8 mouse cellular contexts compared by ENCODE assay signal in genomic region chr1:119456671-119457527, GRCm38 (mm10). TPM values are rescaled to one million over a fixed set of nuclear protein-coding genes. Genes with fewer than 3 reads are reported as not detected.
DNase-seq lines count a peak whose midpoint lies in the region; ATAC-seq and TF ChIP-seq lines count a peak whose summit lies in the region.

No protein-coding gene starts in this region.

- peak; percentile 49; the same call in 1 of the 2 replicates for ATAC-seq in lung, embryonic 14.5 days (ENCODE audit: insufficient read depth)
- no peak for ATAC-seq in embryonic facial prominence, embryonic 11.5 days (replicated peaks; ENCODE audit: insufficient number of reproducible peaks, low FRiP score, low TSS enrichment, low read depth)
- ATAC-seq in kidney, embryonic 14.5 days (ENCODE audit: low FRiP score, low TSS enrichment) = peak; percentile 61; the same call in 1 of the 2 replicates
- ATAC-seq in neural tube, embryonic 14.5 days (ENCODE audit: low read depth) = peak; percentile 70; the same call in 1 of the 2 replicates

- H3K9me3 ChIP-seq in lung, embryonic 14.5 days (ENCODE audit: low read depth, low read length) = no peaks in the 10 kb centered on the region
- no peaks in the 10 kb centered on the region for H3K9me3 ChIP-seq in embryonic facial prominence, embryonic 11.5 days (replicated peaks; ENCODE audit: control insufficient read depth, low read length)
- H3K9me3 ChIP-seq in kidney, embryonic 14.5 days (ENCODE audit: control insufficient read depth, low read length) = no peaks in the 10 kb centered on the region
- H3K9me3 ChIP-seq in neural tube, embryonic 14.5 days (ENCODE audit: control insufficient read depth, low read length) = no peaks in the 10 kb centered on the region

- TF ChIP-seq CTCF in lung, embryonic 14.5 days (IDR thresholded peaks at IDR 0.05; ENCODE audit: low read depth) = no peak

- no peaks in the 10 kb centered on the region for H3K4me1 ChIP-seq in lung, embryonic 14.5 days (ENCODE audit: insufficient read depth)
- H3K4me1 ChIP-seq in embryonic facial prominence, embryonic 11.5 days (ENCODE audit: control insufficient read depth, insufficient read depth, low read length) = no peaks in the 10 kb centered on the region
- H3K4me1 ChIP-seq in kidney, embryonic 14.5 days (ENCODE audit: control insufficient read depth, insufficient read depth, low read length) = peaks cover 7% of the 10 kb centered on the region; the same call in 1 of the 2 replicates
- H3K4me1 ChIP-seq in neural tube, embryonic 14.5 days (ENCODE audit: control insufficient read depth, insufficient read depth, low read length) = peaks cover 12% of the 10 kb centered on the region; the same call in 1 of the 2 replicates

- no peak overlapping the region for H3K27ac ChIP-seq in lung, embryonic 14.5 days (ENCODE audit: low read depth)
- no peak overlapping the region for H3K27ac ChIP-seq in embryonic facial prominence, embryonic 11.5 days (replicated peaks; ENCODE audit: low read depth, low read length)
- H3K27ac ChIP-seq in kidney, embryonic 14.5 days (ENCODE audit: low read depth, low read length) = no peak overlapping the region
- no peak overlapping the region for H3K27ac ChIP-seq in neural tube, embryonic 14.5 days (ENCODE audit: low read depth, low read length)

- no peaks in the 10 kb centered on the region for H3K36me3 ChIP-seq in lung, embryonic 14.5 days (ENCODE audit: insufficient read depth)
- H3K36me3 ChIP-seq in embryonic facial prominence, embryonic 11.5 days (replicated peaks; ENCODE audit: control insufficient read depth, insufficient read depth, low read depth, low read length) = no peaks in the 10 kb centered on the region
- H3K36me3 ChIP-seq in kidney, embryonic 14.5 days (ENCODE audit: control insufficient read depth, insufficient read depth, low read length) = no peaks in the 10 kb centered on the region
- H3K36me3 ChIP-seq in neural tube, embryonic 14.5 days (ENCODE audit: control insufficient read depth, insufficient read depth, low read length) = no peaks in the 10 kb centered on the region

- 27% methylated on average over 19 of the region's 19 CpGs for WGBS in lung, embryonic 14.5 days
- 36% methylated on average over 19 of the region's 19 CpGs for WGBS in embryonic facial prominence, embryonic 11.5 days
- WGBS in kidney, embryonic 14.5 days = 3% methylated on average over 19 of the region's 19 CpGs
- WGBS in neural tube, embryonic 14.5 days = 18% methylated on average over 19 of the region's 19 CpGs

- peak overlapping the region; percentile 33; the same call in 1 of the 2 replicates for H3K4me2 ChIP-seq in lung, embryonic 14.5 days
- H3K4me2 ChIP-seq in embryonic facial prominence, embryonic 11.5 days (ENCODE audit: low read depth, low read length) = no peak overlapping the region
- peak overlapping the region; percentile 36 for H3K4me2 ChIP-seq in kidney, embryonic 14.5 days (replicated peaks; ENCODE audit: low read depth, low read length)
- peak overlapping the region; percentile 27 for H3K4me2 ChIP-seq in neural tube, embryonic 14.5 days (ENCODE audit: low read depth, low read length)

- H3K27me3 ChIP-seq in lung, embryonic 14.5 days (ENCODE audit: insufficient read depth, low read length) = no peaks in the 10 kb centered on the region
- no peaks in the 10 kb centered on the region for H3K27me3 ChIP-seq in embryonic facial prominence, embryonic 11.5 days (ENCODE audit: control insufficient read depth, insufficient read depth, low read length)
- H3K27me3 ChIP-seq in kidney, embryonic 14.5 days (ENCODE audit: control insufficient read depth, insufficient read depth, low read length) = no peaks in the 10 kb centered on the region
- H3K27me3 ChIP-seq in neural tube, embryonic 14.5 days (ENCODE audit: control insufficient read depth, insufficient read depth, low read length) = no peaks in the 10 kb centered on the region

- H3K4me3 ChIP-seq in lung, embryonic 14.5 days (ENCODE audit: low read depth, low read length) = peak overlapping the region; percentile 8; the same call in 1 of the 2 replicates
- H3K4me3 ChIP-seq in embryonic facial prominence, embryonic 11.5 days (ENCODE audit: low read depth, low read length) = no peak overlapping the region
- H3K4me3 ChIP-seq in kidney, embryonic 14.5 days (ENCODE audit: low read length) = peak overlapping the region; percentile 6; the same call in 1 of the 2 replicates
- no peak overlapping the region for H3K4me3 ChIP-seq in neural tube, embryonic 14.5 days (ENCODE audit: low read depth, low read length)

- H3K9ac ChIP-seq in lung, embryonic 14.5 days = no peak overlapping the region
- no peak overlapping the region; the same call in 1 of the 2 replicates for H3K9ac ChIP-seq in embryonic facial prominence, embryonic 11.5 days (replicated peaks; ENCODE audit: low read length)
- no peak overlapping the region for H3K9ac ChIP-seq in kidney, embryonic 14.5 days (ENCODE audit: low read depth, low read length)
- 0 out of 2 replicates have a peak overlapping the region, but pooled peaks have one; percentile 8 for H3K9ac ChIP-seq in neural tube, embryonic 14.5 days (replicated peaks; ENCODE audit: low read depth, low read length)

- no peak for DNase-seq in lung, embryonic 14.5 days
- DNase-seq in lung, postnatal 10 days = no peak
- peak; percentile 30 for DNase-seq in embryonic facial prominence, embryonic 11.5 days (ENCODE audit: low spot score)
- DNase-seq in frontal cortex, adult 2 months (ENCODE audit: extremely low spot score in 1 of 2, low spot score in 1 of 2) = no peak
- no peak for DNase-seq in right cerebral cortex, postnatal 10 days (ENCODE audit: low spot score in 2 of 2)
- no peak for DNase-seq in layer of hippocampus, postnatal 10 days (ENCODE audit: low spot score in 2 of 2)

RNA-seq across cellular contexts. Expression of gene Inhbb, which starts 34.9 kb away (rescaled TPM):
- 0.13 and 0.20 TPM in 2 replicates for polyA plus RNA-seq in lung, embryonic 14.5 days (2014; fragmentation: Nextera tagmentation; extraction: Ambion mirVana)
- polyA plus RNA-seq in embryonic facial prominence, embryonic 11.5 days (2014; fragmentation: Nextera tagmentation; extraction: Ambion mirVana) = 0.11 and 0.17 TPM in 2 replicates
- polyA plus RNA-seq in kidney, embryonic 14.5 days (2014; fragmentation: Nextera tagmentation; extraction: Ambion mirVana) = 0.16 TPM in 2 replicates
- polyA plus RNA-seq in neural tube, embryonic 14.5 days (2014; fragmentation: Nextera tagmentation; extraction: Ambion mirVana) = 2.4 and 2.7 TPM in 2 replicates
- polyA plus RNA-seq in frontal cortex, adult 2 months (2012; rRNA removed) = 3.2 and 3.4 TPM in 2 replicates
- total RNA-seq in layer of hippocampus, postnatal 10 days (2021) = 10 to 100 TPM; 17.2 to 17.3 TPM

RNA-seq across cellular contexts. Expression of gene Ralb, which starts 47.7 kb away (rescaled TPM):
- 219 and 221 TPM in 2 replicates for polyA plus RNA-seq in lung, embryonic 14.5 days (2014; fragmentation: Nextera tagmentation; extraction: Ambion mirVana)
- polyA plus RNA-seq in embryonic facial prominence, embryonic 11.5 days (2014; fragmentation: Nextera tagmentation; extraction: Ambion mirVana) = 102 TPM in 2 replicates
- 84.7 and 123 TPM in 2 replicates for polyA plus RNA-seq in kidney, embryonic 14.5 days (2014; fragmentation: Nextera tagmentation; extraction: Ambion mirVana)
- polyA plus RNA-seq in neural tube, embryonic 14.5 days (2014; fragmentation: Nextera tagmentation; extraction: Ambion mirVana) = 35.8 and 58.6 TPM in 2 replicates
- 27.7 and 29.6 TPM in 2 replicates for polyA plus RNA-seq in frontal cortex, adult 2 months (2012; rRNA removed)
- 10 to 100 TPM; 33.9 to 40.3 TPM for total RNA-seq in layer of hippocampus, postnatal 10 days (2021)

Comparison
In these comparisons a context has a peak if more than half of its experiments do, and no peak if none do; other contexts are left out.
1. H3K4me3 ChIP-seq: peak in lung, embryonic 14.5 days (single experiment) and kidney, embryonic 14.5 days (single experiment); none in embryonic facial prominence, embryonic 11.5 days (single experiment) and neural tube, embryonic 14.5 days (single experiment).